Mouse (Mus musculus) intestine, postnatal 0 days (tissue): ENCODE data around the gene Ctbp2. TPM values are rescaled to one million over a fixed set of nuclear protein-coding genes. Genes with fewer than 3 reads are reported as not detected.
A peak's percentile ranks its signal among the peaks of the same experiment; 100 is the strongest.

ENCODE experiments used
- ATAC-seq: fragments of 200-750 bp; cut with Nextera tagmentation; 2 replicates; pipeline ENCODE4 v1.8.0; 2017; ENCODE audit warnings: mild to moderate bottlenecking, moderate TSS enrichment, moderate library complexity
- H3K27ac ChIP-seq: fragments of 300-500 bp; sonication (generic); 2 replicates; pipeline ENCODE4 v1.5.1; 2014; ENCODE audit warnings: mild to moderate bottlenecking, low read depth, low read length, moderate library complexity
- H3K27me3 ChIP-seq: fragments of 300-500 bp; sonication (generic); replicated peaks from 2 replicates; pipeline ENCODE4 v1.6.1; 2014; ENCODE audit warnings: low read length, mixed read lengths; ENCODE audit not compliant: control insufficient read depth, insufficient read depth
- H3K36me3 ChIP-seq: fragments of 300-500 bp; sonication (generic); 2 replicates; pipeline ENCODE4 v1.6.1; 2014; ENCODE audit warnings: mild to moderate bottlenecking, moderate library complexity; ENCODE audit not compliant: control insufficient read depth, insufficient read depth
- H3K4me1 ChIP-seq: fragments of 300-500 bp; sonication (generic); replicated peaks from 2 replicates; pipeline ENCODE4 v1.6.1; 2014; ENCODE audit warnings: antibody characterized with exemption, low read length, mixed read lengths; ENCODE audit not compliant: control insufficient read depth, insufficient read depth
- H3K4me2 ChIP-seq: fragments of 300-500 bp; sonication (generic); replicated peaks from 2 replicates; pipeline ENCODE4 v1.6.1; 2014; ENCODE audit warnings: low read depth, mild to moderate bottlenecking, moderate library complexity
- H3K4me3 ChIP-seq: fragments of 300-500 bp; sonication (generic); 2 replicates; pipeline ENCODE4 v1.5.1; 2014; ENCODE audit warnings: low read depth, low read length
- H3K9ac ChIP-seq: fragments of 300-500 bp; sonication (generic); 2 replicates; pipeline ENCODE4 v1.6.1; 2014; ENCODE audit warnings: mild to moderate bottlenecking, low read depth, low read length
- H3K9me3 ChIP-seq: fragments of 300-500 bp; sonication (generic); 2 replicates; pipeline ENCODE4 v1.6.1; 2016; ENCODE audit warnings: mixed run types; ENCODE audit not compliant: control insufficient read depth
- CTCF ChIP-seq: sonication (generic); IDR thresholded peaks from 2 replicates; pipeline ENCODE4 v1.5.1; 2016; ENCODE audit warnings: low read depth, mild to moderate bottlenecking, control low read depth, antibody characterized with exemption, moderate library complexity
- WGBS: fragments of 180-500 bp; shearing (Covaris S2); extraction: QIAGEN DNeasy Blood & Tissue Kit; methylation state at CpG from one replicate; pipeline ENCODE4 v1.1.7; 2014; 5-methylcytosine and 5-hydroxymethylcytosine counted together
- polyA plus RNA-seq: library from polyadenylated mRNA; unstranded; fragments of >200 nt; fragmentation: Nextera tagmentation; extraction: Ambion mirVana; gene quantifications from 2 replicates; pipeline ENCODE4 v1.2.1, GENCODE M21; 2015

Ctbp2 gene
- polyA plus RNA-seq, 1 experiment from 2014 or later: 42.6 TPM

DNA sequence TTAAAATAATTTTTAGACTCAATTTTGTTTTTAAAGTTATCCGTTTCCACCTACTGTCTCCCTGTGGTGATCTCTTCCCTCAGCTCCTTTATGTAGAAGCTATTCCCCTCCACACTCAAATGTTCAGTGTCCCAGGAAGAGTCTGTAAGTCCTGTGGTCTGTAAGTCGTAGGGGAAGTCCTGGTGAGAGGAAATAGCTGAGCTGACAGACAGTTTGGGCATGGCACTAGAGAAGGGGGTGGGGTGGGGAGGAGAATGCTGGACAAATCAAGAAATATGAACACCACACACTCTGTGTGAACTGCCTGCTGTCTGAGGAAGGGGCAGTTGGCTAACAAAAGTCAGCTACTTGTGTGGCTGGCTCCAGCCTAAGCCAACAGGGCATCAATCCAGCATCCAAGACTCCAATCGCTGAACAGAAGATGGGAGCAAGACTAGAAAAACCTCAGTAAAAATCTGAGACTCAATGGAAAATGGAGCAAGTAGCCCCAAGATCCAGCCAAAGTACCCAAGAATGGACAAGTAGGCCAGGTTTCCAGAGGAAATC, 76.0 kb downstream of the Ctbp2 start:
- H3K27ac ChIP-seq: no peak overlapping the region
- no peaks in the 10 kb centered on the region for H3K27me3 ChIP-seq
- H3K9me3 ChIP-seq: no peaks in the 10 kb centered on the region
- no peak overlapping the region for H3K4me2 ChIP-seq
- no peak for TF ChIP-seq CTCF
- no peak overlapping the region for H3K9ac ChIP-seq
- no peak for ATAC-seq
- H3K4me1 ChIP-seq: peaks cover 20% of the 10 kb centered on the region
- H3K36me3 ChIP-seq: peaks cover 5% of the 10 kb centered on the region; the same call in 1 of the 2 replicates
- WGBS: 65% methylated on average over 3 of the region's 3 CpGs
- no peak overlapping the region for H3K4me3 ChIP-seq

DNA sequence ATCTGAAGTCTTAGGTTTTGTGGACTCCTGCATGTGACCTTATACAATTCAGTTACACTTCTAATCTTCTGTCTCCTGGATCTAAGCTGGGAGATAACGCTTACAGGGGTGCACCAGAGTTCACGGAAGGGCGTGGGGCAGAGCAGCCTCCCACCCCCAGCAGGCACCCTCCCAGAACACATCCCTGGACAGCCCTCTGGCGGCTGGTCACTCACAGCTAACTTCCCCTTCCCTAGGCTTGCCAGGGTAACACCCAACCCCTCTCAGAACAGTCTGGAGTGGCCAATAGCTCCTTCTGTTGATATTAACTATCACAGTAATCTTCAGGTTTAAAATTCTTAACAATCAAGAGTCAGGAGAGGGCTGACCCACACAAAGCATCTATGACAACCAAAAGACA, 76.9 kb downstream of the Ctbp2 start:
- H3K4me2 ChIP-seq: no peak overlapping the region
- H3K27ac ChIP-seq: no peak overlapping the region
- TF ChIP-seq CTCF: peak; percentile 50
- no peak for ATAC-seq
- WGBS: 33% methylated on average over 4 of the region's 4 CpGs
- peaks cover 23% of the 10 kb centered on the region for H3K4me1 ChIP-seq
- H3K9ac ChIP-seq: no peak overlapping the region
- no peaks in the 10 kb centered on the region for H3K27me3 ChIP-seq
- no peaks in the 10 kb centered on the region for H3K9me3 ChIP-seq
- no peak overlapping the region for H3K4me3 ChIP-seq
- peaks cover 5% of the 10 kb centered on the region; the same call in 1 of the 2 replicates for H3K36me3 ChIP-seq

GRCm38 (mm10) chr7:133044721-133045120, 79.4 kb downstream of the Ctbp2 start:
- WGBS: 26% methylated on average over 4 of the region's 4 CpGs
- Histone ChIP-seq H3K27ac (peak overlapping the region; percentile 71), H3K27me3 (no peaks in the 10 kb centered on the region), H3K36me3 (no peaks in the 10 kb centered on the region), H3K4me3 (no peak overlapping the region), H3K9ac (no peak overlapping the region), H3K9me3 (no peaks in the 10 kb centered on the region), H3K4me2 (0 out of 2 replicates have a peak overlapping the region, but pooled peaks have one; percentile 24), H3K4me1 (peaks cover 40% of the 10 kb centered on the region)
- ATAC-seq: peak; percentile 56
- TF ChIP-seq CTCF: no peak

DNA sequence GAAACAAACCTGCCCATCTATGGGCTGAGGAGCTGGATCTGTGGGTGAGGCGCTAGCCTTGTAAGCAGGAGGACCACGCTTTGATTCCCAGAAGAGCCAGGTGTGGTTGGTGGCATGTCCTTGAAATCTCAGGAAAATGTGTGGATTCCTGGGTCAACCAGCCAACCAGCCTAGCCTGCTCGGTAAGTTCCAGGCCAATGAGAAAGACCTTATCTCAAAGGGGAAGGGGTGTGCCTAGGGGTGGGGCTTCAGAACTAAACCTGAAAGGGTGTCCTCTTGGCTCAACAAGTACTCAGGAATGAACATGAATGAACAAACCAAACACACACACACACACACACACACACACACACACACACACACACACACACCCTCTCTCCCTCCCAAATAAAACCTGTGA, 82.4 kb downstream of the Ctbp2 start:
- peak; percentile 54 for ATAC-seq
- H3K4me2 ChIP-seq: peak overlapping the region; percentile 1; the same call in 1 of the 2 replicates
- H3K4me1 ChIP-seq: peaks cover 48% of the 10 kb centered on the region
- H3K9ac ChIP-seq: no peak overlapping the region
- no peaks in the 10 kb centered on the region for H3K27me3 ChIP-seq
- no peaks in the 10 kb centered on the region for H3K36me3 ChIP-seq
- H3K4me3 ChIP-seq: no peak overlapping the region
- WGBS: 40% methylated on average over 3 of the region's 3 CpGs
- peak overlapping the region; percentile 28; the same call in 1 of the 2 replicates for H3K27ac ChIP-seq
- no peak for TF ChIP-seq CTCF
- H3K9me3 ChIP-seq: no peaks in the 10 kb centered on the region

GRCm38 (mm10) chr7:133040688-133041345, 83.3 kb downstream of the Ctbp2 start:
- ATAC-seq: no peak
- Histone ChIP-seq H3K4me2 (peak overlapping the region; percentile 1; the same call in 1 of the 2 replicates), H3K4me3 (no peak overlapping the region), H3K36me3 (no peaks in the 10 kb centered on the region), H3K9me3 (no peaks in the 10 kb centered on the region), H3K4me1 (peaks cover 52% of the 10 kb centered on the region), H3K27ac (peak overlapping the region; percentile 28; the same call in 1 of the 2 replicates), H3K9ac (no peak overlapping the region), H3K27me3 (no peaks in the 10 kb centered on the region)
- 50% methylated on average over 3 of the region's 3 CpGs for WGBS
- TF ChIP-seq CTCF: peak; percentile 60

- Histone ChIP-seq H3K36me3 (no peaks in the 10 kb centered on the region), H3K9ac (no peak overlapping the region), H3K9me3 (no peaks in the 10 kb centered on the region), H3K27me3 (no peaks in the 10 kb centered on the region), H3K4me1 (peaks cover 48% of the 10 kb centered on the region), H3K4me2 (no peak overlapping the region), H3K27ac (no peak overlapping the region; the same call in 1 of the 2 replicates), H3K4me3 (no peak overlapping the region)
- no peak for ATAC-seq
- TF ChIP-seq CTCF: no peak
- 72% methylated on average over 3 of the region's 3 CpGs for WGBS
These were observed 84.4 kb downstream of the Ctbp2 start for GRCm38 (mm10) chr7:133039556-133040255.
